Mouse (Mus musculus): Measurements from ENCODE around the gene Kifap3.

DNA sequence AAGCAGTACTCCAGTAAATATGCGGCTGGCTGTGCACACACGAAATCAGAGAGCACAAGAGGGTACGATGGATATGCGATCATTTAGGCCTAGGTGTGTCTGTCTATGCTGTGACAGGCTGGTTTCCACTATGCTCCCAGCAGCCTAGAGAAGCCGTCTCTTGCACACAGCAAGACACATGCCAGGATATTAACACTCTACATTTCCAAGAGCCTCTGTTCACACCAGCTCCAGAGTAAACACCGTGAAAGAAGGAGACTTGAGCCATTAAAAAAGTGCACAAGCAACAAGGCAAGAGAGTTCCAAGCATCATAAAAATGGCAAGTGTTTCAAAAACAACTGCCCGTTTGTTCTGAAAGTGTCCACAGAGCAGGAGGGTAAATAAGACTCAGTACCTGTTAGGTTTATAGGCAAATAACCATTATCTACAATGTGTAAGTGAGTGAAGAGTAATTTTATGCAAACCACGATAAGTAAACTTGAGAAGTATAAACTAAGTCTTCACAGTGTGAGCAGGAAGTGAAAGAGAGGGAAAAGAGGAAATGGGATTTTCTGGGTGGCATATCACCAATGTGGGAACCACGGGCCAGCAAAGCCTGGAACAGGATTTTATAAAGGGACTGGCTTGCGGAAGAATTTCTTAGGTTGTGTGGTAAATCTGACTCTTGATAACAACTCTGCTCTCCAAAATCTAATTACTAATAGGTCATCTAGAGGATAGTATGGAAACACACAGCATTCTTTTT lies 21.7 kb upstream of the Kifap3 start:
- TF ChIP-seq POLR2A (IDR thresholded peaks at IDR 0.05; ENCODE audit: low read depth, low read length) (no peak), CTCF (conservative IDR thresholded peaks at IDR 0.05; ENCODE audit: insufficient read depth, insufficient read length, low read depth, low read length) (no peak)

Data from kidney, adult 2 months (tissue).